Mouse (Mus musculus): ENCODE measurements around the gene Ddx11. TPM values are rescaled to one million over a fixed set of nuclear protein-coding genes. Genes with fewer than 3 reads are reported as not detected.
A peak's percentile ranks its signal among the peaks of the same experiment; 100 is the strongest.
"Not testable (repeated sequence)": the region's sequence is repeated elsewhere in the genome, so short reads cannot be mapped to it uniquely, and the experiment has no call there.

The Ddx11 gene
- polyA plus RNA-seq, 1 experiment from 2014 or later: 6.5 TPM

GRCm38 (mm10) chr17:66118991-66119390 is 4.3 kb upstream of the Ddx11 start:
- H3K36me3 ChIP-seq (replicated peaks): peaks cover 60% of the 10 kb centered on the region
- H3K27me3 ChIP-seq: no peaks in the 10 kb centered on the region
- peaks cover 15% of the 10 kb centered on the region for H3K4me1 ChIP-seq (replicated peaks)
- H3K9me3 ChIP-seq (replicated peaks): no peaks in the 10 kb centered on the region
- H3K4me2 ChIP-seq: no peak overlapping the region
- no peak for ATAC-seq (ENCODE audit: insufficient read depth)
- no peak overlapping the region for H3K9ac ChIP-seq
- no peak overlapping the region for H3K4me3 ChIP-seq (replicated peaks)
- WGBS (ENCODE audit: insufficient replicate concordance): 81% methylated on average over 8 of the region's 8 CpGs
- H3K27ac ChIP-seq (replicated peaks): no peak overlapping the region

- no peaks in the 10 kb centered on the region for H3K9me3 ChIP-seq (replicated peaks)
- peaks cover 30% of the 10 kb centered on the region for H3K4me1 ChIP-seq (replicated peaks)
- no peak overlapping the region for H3K4me2 ChIP-seq
- no peak overlapping the region for H3K4me3 ChIP-seq (replicated peaks)
- peaks cover 43% of the 10 kb centered on the region for H3K36me3 ChIP-seq (replicated peaks)
- H3K27me3 ChIP-seq: no peaks in the 10 kb centered on the region
- WGBS (ENCODE audit: insufficient replicate concordance): 63% methylated on average over 1 of the region's 1 CpGs
- no peak for ATAC-seq (ENCODE audit: insufficient read depth)
- H3K9ac ChIP-seq: no peak overlapping the region
- no peak overlapping the region for H3K27ac ChIP-seq (replicated peaks)
Measured at GRCm38 (mm10) chr17:66120701-66121100, 2.6 kb upstream of the Ddx11 start.

- Histone ChIP-seq H3K4me3 (replicated peaks) (peak overlapping the region; percentile 93), H3K27ac (replicated peaks) (peak overlapping the region; percentile 92), H3K4me1 (replicated peaks) (peaks cover 30% of the 10 kb centered on the region), H3K36me3 (replicated peaks) (peaks cover 39% of the 10 kb centered on the region), H3K9ac (peak overlapping the region; percentile 82), H3K4me2 (peak overlapping the region; percentile 78), H3K9me3 (replicated peaks) (no peaks in the 10 kb centered on the region), H3K27me3 (no peaks in the 10 kb centered on the region)
- peak; percentile 13 for ATAC-seq (ENCODE audit: insufficient read depth)
- under 1% methylated on average over 20 of the region's 20 CpGs for WGBS (ENCODE audit: insufficient replicate concordance)
Measured at GRCm38 (mm10) chr17:66123816-66124610, 693 bp downstream of the Ddx11 start.

GRCm38 (mm10) chr17:66125211-66125610 is 1.9 kb downstream of the Ddx11 start:
- Histone ChIP-seq H3K4me3 (replicated peaks) (peak overlapping the region; percentile 93; the same call in 1 of the 2 replicates), H3K27me3 (no peaks in the 10 kb centered on the region), H3K4me2 (peak overlapping the region; percentile 78), H3K9me3 (replicated peaks) (no peaks in the 10 kb centered on the region), H3K27ac (replicated peaks) (0 out of 2 replicates have a peak overlapping the region, but pooled peaks have one; percentile 6), H3K4me1 (replicated peaks) (peaks cover 30% of the 10 kb centered on the region), H3K36me3 (replicated peaks) (peaks cover 38% of the 10 kb centered on the region), H3K9ac (0 out of 2 replicates have a peak overlapping the region, but pooled peaks have one; percentile 82)
- WGBS (ENCODE audit: insufficient replicate concordance): 75% methylated on average over 5 of the region's 5 CpGs
- ATAC-seq (ENCODE audit: insufficient read depth): no peak

- Histone ChIP-seq H3K9me3 (replicated peaks) (no peaks in the 10 kb centered on the region), H3K4me1 (replicated peaks) (peaks cover 2% of the 10 kb centered on the region; the same call in 1 of the 2 replicates), H3K36me3 (replicated peaks) (peaks cover 87% of the 10 kb centered on the region), H3K4me2 (no peak overlapping the region), H3K4me3 (replicated peaks) (no peak overlapping the region), H3K9ac (no peak overlapping the region), H3K27me3 (no peaks in the 10 kb centered on the region), H3K27ac (replicated peaks) (no peak overlapping the region)
- ATAC-seq (ENCODE audit: insufficient read depth): no peak
- 92% methylated on average over 9 of the region's 9 CpGs for WGBS (ENCODE audit: insufficient replicate concordance)
Measured at GRCm38 (mm10) chr17:66130371-66130770, 7.1 kb downstream of the Ddx11 start.

- WGBS (ENCODE audit: insufficient replicate concordance): 90% methylated on average over 4 of the region's 4 CpGs
Measured at GRCm38 (mm10) chr17:66131212-66131611, 7.9 kb downstream of the Ddx11 start.

GRCm38 (mm10) chr17:66152706-66153662 is 29.7 kb downstream of the Ddx11 start:
- 0 out of 2 replicates have a peak, but pooled peaks have one; percentile 42 for ATAC-seq (ENCODE audit: insufficient read depth)
- H3K27me3 ChIP-seq; H3K4me3 ChIP-seq (replicated peaks); H3K9me3 ChIP-seq (replicated peaks); H3K4me2 ChIP-seq; H3K27ac ChIP-seq (replicated peaks); H3K9ac ChIP-seq; H3K4me1 ChIP-seq (replicated peaks): not testable (repeated sequence)
- 67% methylated on average over 6 of the region's 8 CpGs for WGBS (ENCODE audit: insufficient replicate concordance)
- peaks cover 43% of the 10 kb centered on the region for H3K36me3 ChIP-seq (replicated peaks)

More at GRCm38 (mm10) chr17:66131212-66131611, 7.9 kb downstream of the Ddx11 start:
- Histone ChIP-seq H3K27me3 (no peaks in the 10 kb centered on the region), H3K4me1 (replicated peaks) (no peaks in the 10 kb centered on the region), H3K4me3 (replicated peaks) (no peak overlapping the region), H3K9me3 (replicated peaks) (no peaks in the 10 kb centered on the region), H3K27ac (replicated peaks) (no peak overlapping the region), H3K4me2 (no peak overlapping the region), H3K9ac (no peak overlapping the region), H3K36me3 (replicated peaks) (peaks cover 93% of the 10 kb centered on the region)
- ATAC-seq (ENCODE audit: insufficient read depth): no peak

- H3K4me2 ChIP-seq; H3K4me3 ChIP-seq (replicated peaks); H3K9me3 ChIP-seq (replicated peaks); H3K27ac ChIP-seq (replicated peaks); H3K27me3 ChIP-seq; ATAC-seq (ENCODE audit: insufficient read depth); H3K9ac ChIP-seq; H3K4me1 ChIP-seq (replicated peaks): not testable (repeated sequence)
- H3K36me3 ChIP-seq (replicated peaks): peaks cover 34% of the 10 kb centered on the region
- WGBS (ENCODE audit: insufficient replicate concordance): 82% methylated on average over 4 of the region's 4 CpGs
Measured at GRCm38 (mm10) chr17:66153735-66154423, 30.6 kb downstream of the Ddx11 start.

- Histone ChIP-seq H3K27me3 (no peaks in the 10 kb centered on the region), H3K36me3 (replicated peaks) (peaks cover 25% of the 10 kb centered on the region), H3K4me3 (replicated peaks) (no peak overlapping the region), H3K9me3 (replicated peaks) (no peaks in the 10 kb centered on the region), H3K27ac (replicated peaks) (no peak overlapping the region), H3K9ac (no peak overlapping the region), H3K4me2 (no peak overlapping the region), H3K4me1 (replicated peaks) (no peaks in the 10 kb centered on the region)
- ATAC-seq (ENCODE audit: insufficient read depth): no peak
- WGBS (ENCODE audit: insufficient replicate concordance): 58% methylated on average over 2 of the region's 2 CpGs
Measured at GRCm38 (mm10) chr17:66154876-66155275, 31.6 kb downstream of the Ddx11 start.

GRCm38 (mm10) chr17:66158271-66158670 is 35.0 kb downstream of the Ddx11 start:
- WGBS (ENCODE audit: insufficient replicate concordance): 73% methylated on average over 5 of the region's 5 CpGs

More at GRCm38 (mm10) chr17:66158271-66158670, 35.0 kb downstream of the Ddx11 start:
- Histone ChIP-seq H3K9me3 (replicated peaks) (0 out of 2 replicates have a peak, but pooled peaks cover 2% of the 10 kb centered on the region), H3K9ac (no peak overlapping the region), H3K4me1 (replicated peaks) (no peaks in the 10 kb centered on the region), H3K36me3 (replicated peaks) (no peaks in the 10 kb centered on the region), H3K4me3 (replicated peaks) (no peak overlapping the region), H3K27me3 (no peaks in the 10 kb centered on the region), H3K27ac (replicated peaks) (no peak overlapping the region), H3K4me2 (no peak overlapping the region)
- no peak for ATAC-seq (ENCODE audit: insufficient read depth)
